In genomic region chr1:73907166-73907565, GRCm38 (mm10) we compare ENCODE assay signal across 26 mouse cellular contexts.
DNase-seq lines count a peak whose midpoint lies in the region; ATAC-seq lines count a peak whose summit lies in the region.
"Had no signal": no experiment of that assay in that cellular context is flagged by ENCODE, and none has a peak within 500 bp of the region (broad histone marks: within the 10 kb centered on the region; RNA-seq: fewer than 3 reads in every experiment).

No protein-coding gene starts in this region.

- 0 out of 2 replicates have a peak overlapping the region, but pooled peaks have one; percentile 67 for H3K27ac ChIP-seq in heart, embryonic 11.5 days (ENCODE audit: low read depth, low read length)
- H3K27ac ChIP-seq in heart, embryonic 12.5 days (ENCODE audit: poor library complexity, severe bottlenecking), result no peak overlapping the region
- H3K27ac ChIP-seq in kidney, embryonic 16.5 days (ENCODE audit: low read length), result no peak overlapping the region
- H3K27ac ChIP-seq: hindbrain, embryonic 14.5 days; kidney, postnatal 0 days; left cerebral cortex, adult 2 months; stomach, embryonic 15.5 days had no signal

- no peak overlapping the region for H3K9ac ChIP-seq in heart, embryonic 11.5 days (ENCODE audit: low read depth, low read length)
- H3K9ac ChIP-seq in heart, embryonic 12.5 days, result no peak overlapping the region
- no peak overlapping the region for H3K9ac ChIP-seq in kidney, embryonic 16.5 days (replicated peaks; ENCODE audit: low read length)
- H3K9ac ChIP-seq: forebrain, postnatal 0 days; heart, embryonic 15.5 days; hindbrain, embryonic 14.5 days; liver, postnatal 0 days; stomach, embryonic 15.5 days had no signal

- H3K4me2 ChIP-seq in heart, embryonic 11.5 days, result no peak overlapping the region
- H3K4me2 ChIP-seq in heart, embryonic 12.5 days, result no peak overlapping the region
- no peak overlapping the region for H3K4me2 ChIP-seq in kidney, embryonic 16.5 days (replicated peaks; ENCODE audit: low read depth, low read length)
- H3K4me2 ChIP-seq: heart, embryonic 15.5 days; hindbrain, embryonic 14.5 days; stomach, embryonic 15.5 days had no signal

- ATAC-seq in heart, embryonic 11.5 days (replicated peaks; ENCODE audit: insufficient number of reproducible peaks, low FRiP score, low TSS enrichment), result no peak
- no peak for ATAC-seq in heart, embryonic 12.5 days (ENCODE audit: insufficient number of reproducible peaks, low FRiP score)
- no peak for ATAC-seq in kidney, embryonic 16.5 days (ENCODE audit: low FRiP score, low TSS enrichment)
- ATAC-seq in common myeloid progenitor, adult 5-6 weeks (replicated peaks; ENCODE audit: low read depth, poor library complexity, severe bottlenecking), result 0 out of 2 replicates have a peak, but pooled peaks have one; percentile 5
- ATAC-seq: activated CD4-positive, CD25-positive, alpha-beta regulatory T cell, adult 4 months; forebrain, postnatal 0 days; liver, postnatal 0 days; Patski had no signal

- no peak overlapping the region for H3K4me3 ChIP-seq in heart, embryonic 11.5 days (ENCODE audit: low read depth, low read length)
- H3K4me3 ChIP-seq in heart, embryonic 12.5 days, result no peak overlapping the region
- H3K4me3 ChIP-seq in kidney, embryonic 16.5 days (ENCODE audit: low read length), result no peak overlapping the region
- H3K4me3 ChIP-seq: heart, embryonic 15.5 days; left cerebral cortex, adult 2 months; stomach, embryonic 15.5 days had no signal

- peaks cover 13% of the 10 kb centered on the region for H3K4me1 ChIP-seq in heart, embryonic 11.5 days (ENCODE audit: control insufficient read depth, insufficient read depth, low read length)
- peaks cover 29% of the 10 kb centered on the region for H3K4me1 ChIP-seq in heart, embryonic 12.5 days (replicated peaks)
- H3K4me1 ChIP-seq in kidney, embryonic 16.5 days (ENCODE audit: insufficient read depth, low read length), result peaks cover 5% of the 10 kb centered on the region; the same call in 1 of the 2 replicates

- H3K9me3 ChIP-seq in heart, embryonic 11.5 days (replicated peaks; ENCODE audit: control insufficient read depth, low read length), result no peaks in the 10 kb centered on the region
- H3K9me3 ChIP-seq in heart, embryonic 12.5 days (replicated peaks), result no peaks in the 10 kb centered on the region
- H3K9me3 ChIP-seq in kidney, embryonic 16.5 days (ENCODE audit: low read length), result no peaks in the 10 kb centered on the region
- H3K9me3 ChIP-seq: heart, embryonic 15.5 days; stomach, embryonic 15.5 days had no signal

- 90% methylated on average over 28 of the region's 28 CpGs for WGBS in heart, embryonic 11.5 days (ENCODE audit: insufficient replicate concordance)
- 89% methylated on average over 28 of the region's 28 CpGs for WGBS in heart, embryonic 12.5 days
- WGBS in kidney, embryonic 16.5 days, result 93% methylated on average over 28 of the region's 28 CpGs

- H3K36me3 ChIP-seq in heart, embryonic 11.5 days (ENCODE audit: control insufficient read depth, insufficient read depth, low read length), result peaks cover 3% of the 10 kb centered on the region; the same call in 1 of the 2 replicates
- peaks cover 39% of the 10 kb centered on the region for H3K36me3 ChIP-seq in heart, embryonic 12.5 days
- H3K36me3 ChIP-seq in kidney, embryonic 16.5 days (ENCODE audit: insufficient read depth, low read length), result peaks cover 4% of the 10 kb centered on the region; the same call in 1 of the 2 replicates
- H3K36me3 ChIP-seq: stomach, embryonic 15.5 days had no signal

- no peaks in the 10 kb centered on the region for H3K27me3 ChIP-seq in heart, embryonic 11.5 days (ENCODE audit: control insufficient read depth, insufficient read depth, low read length)
- no peaks in the 10 kb centered on the region for H3K27me3 ChIP-seq in heart, embryonic 12.5 days (replicated peaks)
- H3K27me3 ChIP-seq in kidney, embryonic 16.5 days (ENCODE audit: insufficient read depth, low read length), result no peaks in the 10 kb centered on the region
- H3K27me3 ChIP-seq: heart, embryonic 15.5 days; Patski; stomach, embryonic 15.5 days had no signal

- peak; percentile 12 to 19 for DNase-seq in adrenal gland, adult (ENCODE audit: inconsistent age in 2 of 2, low spot score in 1 of 2)
- no peak for DNase-seq in adrenal gland, postnatal 25 days
- DNase-seq in kidney, postnatal 4 days, result peak; percentile 0 to 1
- DNase-seq in right cerebral cortex, postnatal 36 days (ENCODE audit: low spot score in 2 of 2), result no peak
- DNase-seq: cerebellum, adult 9-11 months; embryo, embryonic 11 days; forebrain, postnatal 0 days; gastrocnemius, postnatal 36 days; left cerebral cortex, postnatal 4 days; liver, postnatal 0 days; lung, postnatal 10 days; midbrain, embryonic 14.5 days; right cerebral cortex, postnatal 25 days; thymus, adult 18-20 months; thymus, postnatal 4 days had no signal

Comparison
In these comparisons a context has a peak if more than half of its experiments do, and no peak if none do; other contexts are left out.
1. DNase-seq: peak in adrenal gland, adult (2 of 2) and kidney, postnatal 4 days (2 of 2); none in adrenal gland, postnatal 25 days (single experiment) and right cerebral cortex, postnatal 36 days (0 of 2).